Mouse (Mus musculus): ENCODE measurements around the gene Pip5k1b.

The Pip5k1b gene

GRCm38 (mm10) chr19:24284187-24284586, 271.5 kb downstream of the Pip5k1b start:
- no peak for DNase-seq

GRCm38 (mm10) chr19:24281288-24281980, 274.2 kb downstream of the Pip5k1b start:
- no peak for DNase-seq

- DNase-seq: peak; percentile 69
Observed at GRCm38 (mm10) chr19:24280601-24281228, 275.0 kb downstream of the Pip5k1b start, which contains the start of gene Fxn. TSS of gene Fxn (minus strand) at chr19:24280605.

GRCm38 (mm10) chr19:24279706-24280600, 275.7 kb downstream of the Pip5k1b start:
- DNase-seq: peak; percentile 85

GRCm38 (mm10) chr19:24278859-24279258, 276.8 kb downstream of the Pip5k1b start:
- no peak for DNase-seq

GRCm38 (mm10) chr19:24274281-24274680, 281.4 kb downstream of the Pip5k1b start:
- no peak for DNase-seq

GRCm38 (mm10) chr19:24271746-24272426, 283.8 kb downstream of the Pip5k1b start:
- peak; percentile 68 for DNase-seq

- no peak for DNase-seq
Observed at GRCm38 (mm10) chr19:24271326-24271725, 284.3 kb downstream of the Pip5k1b start.

- DNase-seq: no peak
Observed at GRCm38 (mm10) chr19:24268531-24268930, 287.1 kb downstream of the Pip5k1b start.

- no peak for DNase-seq
Observed at GRCm38 (mm10) chr19:24266046-24266830, 289.4 kb downstream of the Pip5k1b start.

- DNase-seq: peak; percentile 83
Observed at GRCm38 (mm10) chr19:24264991-24265390, 290.7 kb downstream of the Pip5k1b start.

GRCm38 (mm10) chr19:24262736-24263135, 292.9 kb downstream of the Pip5k1b start:
- no peak for DNase-seq

GRCm38 (mm10) chr19:24259390-24260351, 296.0 kb downstream of the Pip5k1b start:
- no peak for DNase-seq

GRCm38 (mm10) chr19:24258368-24258767, 297.3 kb downstream of the Pip5k1b start:
- DNase-seq: no peak

GRCm38 (mm10) chr19:24257962-24258361, 297.7 kb downstream of the Pip5k1b start:
- DNase-seq: no peak

GRCm38 (mm10) chr19:24253657-24254260, 301.9 kb downstream of the Pip5k1b start:
- no peak for DNase-seq

GRCm38 (mm10) chr19:24251869-24252268, 303.8 kb downstream of the Pip5k1b start:
- no peak for DNase-seq
